ENCODE assay signal across 15 mouse cellular contexts in the genomic region with DNA sequence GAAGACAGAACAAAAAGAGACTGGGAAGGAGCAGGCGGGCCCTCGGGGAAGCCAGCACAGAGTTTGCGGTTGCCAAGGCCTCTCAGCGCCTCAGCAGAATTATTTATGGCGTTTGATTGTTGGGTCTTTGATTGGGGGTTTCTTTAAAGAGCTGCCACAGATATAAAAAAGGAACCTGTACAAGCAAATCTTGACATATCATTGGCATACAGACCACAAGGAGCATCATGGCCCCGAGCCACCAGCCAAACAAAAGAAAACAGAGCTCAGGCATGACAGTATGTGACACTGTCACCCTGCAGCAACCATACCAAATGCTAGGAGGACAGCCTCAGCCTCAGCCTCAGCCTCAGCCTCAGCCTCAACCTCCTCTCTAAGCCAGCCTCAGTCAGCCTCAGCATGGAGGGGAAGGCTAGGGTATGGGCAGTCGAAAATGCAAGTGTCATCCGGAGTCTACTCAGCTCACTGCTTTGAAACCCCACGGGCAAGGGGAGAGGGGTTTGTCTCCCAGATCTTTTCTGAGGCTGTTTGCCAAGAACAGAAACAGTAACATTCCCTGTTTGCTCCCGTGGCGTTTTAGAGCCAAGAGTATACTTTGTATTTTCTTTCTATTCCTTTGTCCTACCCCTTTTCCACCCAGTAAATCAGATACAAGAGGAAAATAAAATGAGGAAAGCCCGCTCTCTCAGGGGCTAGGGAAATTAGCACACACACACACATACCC.
A peak's percentile ranks its signal among the peaks of the same experiment; 100 is the strongest.
DNase-seq lines count a peak whose midpoint lies in the region; ATAC-seq and TF ChIP-seq lines count a peak whose summit lies in the region.
"Had no signal": no experiment of that assay in that cellular context is flagged by ENCODE, and none has a peak within 500 bp of the region (broad histone marks: within the 10 kb centered on the region; RNA-seq: fewer than 3 reads in every experiment).

No protein-coding gene starts in this region.

- ATAC-seq in kidney, postnatal 0 days (replicated peaks; ENCODE audit: low FRiP score, low read depth): no peak
- peak; percentile 72 for ATAC-seq in forebrain, embryonic 16.5 days
- ATAC-seq in midbrain, embryonic 12.5 days (ENCODE audit: low FRiP score, low read depth): 0 out of 2 replicates have a peak, but pooled peaks have one; percentile 38
- no peak for ATAC-seq in heart, embryonic 11.5 days (replicated peaks; ENCODE audit: insufficient number of reproducible peaks, low FRiP score, low TSS enrichment)
- ATAC-seq: activated CD4-positive, CD25-positive, alpha-beta regulatory T cell, adult 4 months; lung, postnatal 0 days had no signal

- H3K27ac ChIP-seq in kidney, postnatal 0 days: no peak overlapping the region
- peak overlapping the region; percentile 89 for H3K27ac ChIP-seq in forebrain, embryonic 16.5 days (ENCODE audit: low read length)
- H3K27ac ChIP-seq in midbrain, embryonic 12.5 days (replicated peaks): peak overlapping the region; percentile 71
- no peak overlapping the region for H3K27ac ChIP-seq in heart, embryonic 11.5 days (ENCODE audit: low read depth, low read length)
- H3K27ac ChIP-seq in heart, adult 2 months: no peak overlapping the region
- H3K27ac ChIP-seq: heart, embryonic 15.5 days; limb, embryonic 12.5 days had no signal

- no peaks in the 10 kb centered on the region for H3K9me3 ChIP-seq in kidney, postnatal 0 days (replicated peaks; ENCODE audit: low read length)
- H3K9me3 ChIP-seq in forebrain, embryonic 16.5 days (ENCODE audit: control insufficient read depth, low read length): no peaks in the 10 kb centered on the region
- no peaks in the 10 kb centered on the region for H3K9me3 ChIP-seq in midbrain, embryonic 12.5 days
- no peaks in the 10 kb centered on the region for H3K9me3 ChIP-seq in heart, embryonic 11.5 days (replicated peaks; ENCODE audit: control insufficient read depth, low read length)
- H3K9me3 ChIP-seq: heart, embryonic 15.5 days; limb, embryonic 12.5 days had no signal

- H3K4me2 ChIP-seq in kidney, postnatal 0 days (ENCODE audit: low read length): no peak overlapping the region
- H3K4me2 ChIP-seq in forebrain, embryonic 16.5 days (ENCODE audit: low read length): no peak overlapping the region
- H3K4me2 ChIP-seq in midbrain, embryonic 12.5 days (replicated peaks): no peak overlapping the region
- no peak overlapping the region for H3K4me2 ChIP-seq in heart, embryonic 11.5 days
- H3K4me2 ChIP-seq: heart, embryonic 15.5 days; limb, embryonic 12.5 days had no signal

- intact Hi-C loops in gastrocnemius, postnatal 36 days (cut with DNase I): no loop called here
- intact Hi-C loops in heart, adult 2 months (cut with DNase I): no loop called here

- H3K9ac ChIP-seq in kidney, postnatal 0 days (ENCODE audit: low read depth, low read length): no peak overlapping the region
- H3K9ac ChIP-seq in forebrain, embryonic 16.5 days (replicated peaks; ENCODE audit: low read depth, low read length): 0 out of 2 replicates have a peak overlapping the region, but pooled peaks have one; percentile 14
- no peak overlapping the region; the same call in 1 of the 2 replicates for H3K9ac ChIP-seq in midbrain, embryonic 12.5 days (replicated peaks)
- no peak overlapping the region for H3K9ac ChIP-seq in heart, embryonic 11.5 days (ENCODE audit: low read depth, low read length)
- H3K9ac ChIP-seq in heart, adult 2 months (ENCODE audit: low read depth, low read length): no peak overlapping the region
- H3K9ac ChIP-seq: heart, embryonic 15.5 days; limb, embryonic 12.5 days had no signal

- DNase-seq in kidney, postnatal 0 days (ENCODE audit: low spot score): peak; percentile 50
- no peak for DNase-seq in kidney, postnatal 36 days
- DNase-seq in brain, embryonic 14.5 days (ENCODE audit: low read depth): peak; percentile 85
- no peak for DNase-seq in gastrocnemius, postnatal 36 days
- no peak for DNase-seq in heart, adult 2 months
- DNase-seq: B cell, adult 2 months; cerebellum, postnatal 25 days; thymus, postnatal 25 days had no signal

- H3K4me3 ChIP-seq in kidney, postnatal 0 days (replicated peaks; ENCODE audit: low read depth, low read length): no peak overlapping the region
- no peak overlapping the region for H3K4me3 ChIP-seq in forebrain, embryonic 16.5 days (replicated peaks; ENCODE audit: low read length)
- H3K4me3 ChIP-seq in midbrain, embryonic 12.5 days: no peak overlapping the region
- H3K4me3 ChIP-seq in heart, embryonic 11.5 days (ENCODE audit: low read depth, low read length): no peak overlapping the region
- no peak overlapping the region for H3K4me3 ChIP-seq in heart, adult 2 months
- H3K4me3 ChIP-seq: heart, embryonic 15.5 days; limb, embryonic 12.5 days had no signal

- TF ChIP-seq EP300 in heart, adult 2 months (IDR thresholded peaks at IDR 0.05; ENCODE audit: insufficient read depth, low read depth, low read length): no peak

- H3K79me2 ChIP-seq in heart, adult 2 months (replicated peaks; ENCODE audit: control insufficient read depth, insufficient read depth, low read length): no peaks in the 10 kb centered on the region

- H3K36me3 ChIP-seq in kidney, postnatal 0 days (ENCODE audit: insufficient read depth, low read length): no peaks in the 10 kb centered on the region
- H3K36me3 ChIP-seq in forebrain, embryonic 16.5 days (ENCODE audit: control insufficient read depth, insufficient read depth): no peaks in the 10 kb centered on the region
- no peaks in the 10 kb centered on the region for H3K36me3 ChIP-seq in midbrain, embryonic 12.5 days
- no peaks in the 10 kb centered on the region for H3K36me3 ChIP-seq in heart, embryonic 11.5 days (ENCODE audit: control insufficient read depth, insufficient read depth, low read length)
- H3K36me3 ChIP-seq in heart, adult 2 months (ENCODE audit: control insufficient read depth, insufficient read depth, low read length): no peaks in the 10 kb centered on the region
- H3K36me3 ChIP-seq: heart, embryonic 15.5 days; limb, embryonic 12.5 days had no signal

- no peaks in the 10 kb centered on the region; the same call in 1 of the 2 replicates for H3K4me1 ChIP-seq in kidney, postnatal 0 days (replicated peaks; ENCODE audit: insufficient read depth, low read length)
- peaks cover 27% of the 10 kb centered on the region for H3K4me1 ChIP-seq in forebrain, embryonic 16.5 days (replicated peaks; ENCODE audit: control insufficient read depth, insufficient read depth, low read length)
- H3K4me1 ChIP-seq in midbrain, embryonic 12.5 days: peaks cover 31% of the 10 kb centered on the region
- H3K4me1 ChIP-seq in heart, embryonic 11.5 days (ENCODE audit: control insufficient read depth, insufficient read depth, low read length): peaks cover 6% of the 10 kb centered on the region; the same call in 1 of the 2 replicates
- H3K4me1 ChIP-seq in heart, adult 2 months (ENCODE audit: control insufficient read depth, insufficient read depth, low read length): no peaks in the 10 kb centered on the region; the same call in 1 of the 2 replicates

- TF ChIP-seq CTCF in kidney, postnatal 0 days (IDR thresholded peaks at IDR 0.05; ENCODE audit: low read depth): no peak
- no peak for TF ChIP-seq CTCF in brain, embryonic 14.5 days (IDR thresholded peaks at IDR 0.05; ENCODE audit: borderline replicate concordance, extremely low read depth, insufficient read depth, insufficient read length)
- TF ChIP-seq CTCF in heart, adult 2 months (IDR thresholded peaks at IDR 0.05): no peak

- TF ChIP-seq POLR2A in brain, embryonic 14.5 days (IDR thresholded peaks at IDR 0.05; ENCODE audit: borderline replicate concordance, extremely low read depth, insufficient read depth, insufficient read length, poor library complexity, severe bottlenecking): no peak
- no peak for TF ChIP-seq POLR2A in heart, adult 2 months (IDR thresholded peaks at IDR 0.05; ENCODE audit: insufficient read depth, low read depth, low read length)

- H3K27me3 ChIP-seq in kidney, postnatal 0 days (ENCODE audit: insufficient read depth, low read length): no peaks in the 10 kb centered on the region
- no peaks in the 10 kb centered on the region for H3K27me3 ChIP-seq in forebrain, embryonic 16.5 days (replicated peaks; ENCODE audit: control insufficient read depth, insufficient read depth, low read length)
- H3K27me3 ChIP-seq in midbrain, embryonic 12.5 days: no peaks in the 10 kb centered on the region
- no peaks in the 10 kb centered on the region for H3K27me3 ChIP-seq in heart, embryonic 11.5 days (ENCODE audit: control insufficient read depth, insufficient read depth, low read length)
- no peaks in the 10 kb centered on the region for H3K27me3 ChIP-seq in heart, adult 2 months (ENCODE audit: control insufficient read depth, insufficient read depth, low read length)
- H3K27me3 ChIP-seq: heart, embryonic 15.5 days; limb, embryonic 12.5 days had no signal

- WGBS in kidney, postnatal 0 days: 51% methylated on average over 12 of the region's 12 CpGs
- WGBS in forebrain, embryonic 16.5 days: 17% methylated on average over 12 of the region's 12 CpGs
- 50% methylated on average over 12 of the region's 12 CpGs for WGBS in midbrain, embryonic 12.5 days
- 73% methylated on average over 12 of the region's 12 CpGs for WGBS in heart, embryonic 11.5 days (ENCODE audit: insufficient replicate concordance)
- 66% methylated on average over 12 of the region's 12 CpGs for WGBS in heart, adult 2 months

Comparison
In these comparisons a context has a peak if more than half of its experiments do, and no peak if none do; other contexts are left out.
1. DNase-seq: peak in kidney, postnatal 0 days (single experiment) and brain, embryonic 14.5 days (single experiment); none in kidney, postnatal 36 days (0 of 2), gastrocnemius, postnatal 36 days (0 of 2) and heart, adult 2 months (0 of 2).
2. ATAC-seq: peak in forebrain, embryonic 16.5 days (single experiment) and midbrain, embryonic 12.5 days (single experiment); none in kidney, postnatal 0 days (single experiment) and heart, embryonic 11.5 days (single experiment).
3. H3K27ac ChIP-seq: peak in forebrain, embryonic 16.5 days (single experiment) and midbrain, embryonic 12.5 days (single experiment); none in kidney, postnatal 0 days (single experiment), heart, embryonic 11.5 days (single experiment) and heart, adult 2 months (single experiment).